Mouse (Mus musculus) liver, embryonic 14 days (tissue): ENCODE results near the gene Gm20379. TPM values are rescaled to one million over a fixed set of nuclear protein-coding genes. Genes with fewer than 3 reads are reported as not detected.

Experiments
- polyA plus RNA-seq: library from polyadenylated mRNA; depleted of rRNA; stranded (reverse); fragments of >200 nt; gene quantifications from 2 replicates; pipeline ENCODE4 v1.2.3, GENCODE M21; 2012; rRNA removed

Gm20379 gene
- polyA plus RNA-seq, result not detected in 2 replicates

GRCm38 (mm10) chr13:92305680-92306079 is at the start of gene Gm20379:
TSS of gene Gm20379 (plus strand) at chr13:92305980.

GRCm38 (mm10) chr13:92354456-92355271 is 48.9 kb downstream of the Gm20379 start, which contains the start of the genes Dhfr and Msh3:
TSS of gene Dhfr (plus strand) at chr13:92354726.
TSS of gene Msh3 (minus strand) at chr13:92355003.

Other genes starting within 250 kb of the Gm20379 start
- 0.03 TPM in 2 replicates for gene Rasgrf2, start 174.3 kb upstream of the Gm20379 start, polyA plus RNA-seq
- gene Dhfr, start 48.7 kb downstream of the Gm20379 start, polyA plus RNA-seq, result 12.6 and 14.4 TPM in 2 replicates
- 11.2 and 12.0 TPM in 2 replicates for gene Msh3, start 49.0 kb downstream of the Gm20379 start, polyA plus RNA-seq
- gene Ankrd34b, start 119.9 kb downstream of the Gm20379 start, polyA plus RNA-seq, result not detected in 2 replicates
- 1.5 and 1.6 TPM in 2 replicates for gene Fam151b, start 178.0 kb downstream of the Gm20379 start, polyA plus RNA-seq
- gene Zfyve16, start 224.9 kb downstream of the Gm20379 start, polyA plus RNA-seq, result 1.4 TPM in 2 replicates